Mouse (Mus musculus) bone marrow macrophage, adult 2 months (primary cell): ENCODE measurements around the gene Cfd.

Experiments used
- CTCF ChIP-seq: IDR thresholded peaks from 2 replicates; pipeline ENCODE4 v1.5.1; 2012; ENCODE audit warnings: low read depth, mild to moderate bottlenecking, low read length, moderate library complexity
- POLR2A ChIP-seq: IDR thresholded peaks from 2 replicates; pipeline ENCODE4 v1.6.1; 2012; ENCODE audit warnings: mild to moderate bottlenecking, low read depth, low read length, borderline replicate concordance

GRCm38 (mm10) chr10:79855558-79856184 lies 35.0 kb upstream of the Cfd start:
- TF ChIP-seq CTCF (no peak), POLR2A (no peak)
